Mouse (Mus musculus): ENCODE results near the gene Slc35a5. TPM values are rescaled to one million over a fixed set of nuclear protein-coding genes. Genes with fewer than 3 reads are reported as not detected.
A peak's percentile ranks its signal among the peaks of the same experiment; 100 is the strongest.

Slc35a5 gene
- polyA plus RNA-seq, 1 experiment from 2014 or later = 28.7 TPM

- DNase-seq (ENCODE audit: low spot score) (no peak), ATAC-seq (peak; percentile 14; the same call in 1 of the 2 replicates)
- WGBS = 36% methylated on average over 3 of the region's 3 CpGs
- Histone ChIP-seq H3K9ac (replicated peaks; ENCODE audit: low read depth) (no peak overlapping the region), H3K4me2 (replicated peaks; ENCODE audit: low read depth, low read length) (no peak overlapping the region), H3K9me3 (ENCODE audit: low read length) (no peaks in the 10 kb centered on the region), H3K36me3 (ENCODE audit: insufficient read depth, low read length) (no peaks in the 10 kb centered on the region), H3K27me3 (replicated peaks; ENCODE audit: insufficient read depth, low read length) (no peaks in the 10 kb centered on the region), H3K27ac (ENCODE audit: low read length) (no peak overlapping the region), H3K4me1 (ENCODE audit: insufficient read depth, low read depth, low read length) (peaks cover 3% of the 10 kb centered on the region; the same call in 1 of the 2 replicates), H3K4me3 (ENCODE audit: low read depth, low read length) (no peak overlapping the region)
- TF ChIP-seq CTCF (IDR thresholded peaks at IDR 0.05) = no peak
- TF ChIP-seq EP300 (IDR thresholded peaks at IDR 0.05) = no peak
These were observed 57.6 kb downstream of the Slc35a5 start for GRCm38 (mm10) chr16:45100892-45101291.

GRCm38 (mm10) chr16:45098886-45099210 is 59.7 kb downstream of the Slc35a5 start:
- DNase-seq (ENCODE audit: low spot score) (no peak), ATAC-seq (no peak)
- Histone ChIP-seq H3K27me3 (replicated peaks; ENCODE audit: insufficient read depth, low read length) (no peaks in the 10 kb centered on the region), H3K4me2 (replicated peaks; ENCODE audit: low read depth, low read length) (peak overlapping the region; percentile 9), H3K36me3 (ENCODE audit: insufficient read depth, low read length) (no peaks in the 10 kb centered on the region), H3K4me3 (ENCODE audit: low read depth, low read length) (0 out of 2 replicates have a peak overlapping the region, but pooled peaks have one; percentile 2), H3K27ac (ENCODE audit: low read length) (0 out of 2 replicates have a peak overlapping the region, but pooled peaks have one; percentile 0), H3K4me1 (ENCODE audit: insufficient read depth, low read depth, low read length) (peaks cover 7% of the 10 kb centered on the region; the same call in 1 of the 2 replicates), H3K9ac (replicated peaks; ENCODE audit: low read depth) (no peak overlapping the region), H3K9me3 (ENCODE audit: low read length) (no peaks in the 10 kb centered on the region)
- 65% methylated on average over 6 of the region's 6 CpGs for WGBS
- TF ChIP-seq CTCF (IDR thresholded peaks at IDR 0.05) (no peak), EP300 (IDR thresholded peaks at IDR 0.05) (no peak)

GRCm38 (mm10) chr16:45098186-45098885 is 60.2 kb downstream of the Slc35a5 start:
- peak overlapping the region; percentile 9 for H3K4me2 ChIP-seq (replicated peaks; ENCODE audit: low read depth, low read length)
- H3K9ac ChIP-seq (replicated peaks; ENCODE audit: low read depth) = no peak overlapping the region
- 0 out of 2 replicates have a peak overlapping the region, but pooled peaks have one; percentile 2 for H3K4me3 ChIP-seq (ENCODE audit: low read depth, low read length)
- 51% methylated on average over 10 of the region's 10 CpGs for WGBS
- no peaks in the 10 kb centered on the region for H3K36me3 ChIP-seq (ENCODE audit: insufficient read depth, low read length)
- no peaks in the 10 kb centered on the region for H3K9me3 ChIP-seq (ENCODE audit: low read length)
- peak overlapping the region; percentile 0; the same call in 1 of the 2 replicates for H3K27ac ChIP-seq (ENCODE audit: low read length)
- ATAC-seq (peak; percentile 58), DNase-seq (ENCODE audit: low spot score) (peak; percentile 55)
- no peaks in the 10 kb centered on the region for H3K27me3 ChIP-seq (replicated peaks; ENCODE audit: insufficient read depth, low read length)
- TF ChIP-seq CTCF (IDR thresholded peaks at IDR 0.05) (no peak), EP300 (IDR thresholded peaks at IDR 0.05) (no peak)
- H3K4me1 ChIP-seq (ENCODE audit: insufficient read depth, low read depth, low read length) = peaks cover 7% of the 10 kb centered on the region; the same call in 1 of the 2 replicates

GRCm38 (mm10) chr16:45097467-45097866 is 61.0 kb downstream of the Slc35a5 start:
- no peak for TF ChIP-seq CTCF (IDR thresholded peaks at IDR 0.05)
- no peak for TF ChIP-seq EP300 (IDR thresholded peaks at IDR 0.05)
- no peak overlapping the region for H3K9ac ChIP-seq (replicated peaks; ENCODE audit: low read depth)
- H3K9me3 ChIP-seq (ENCODE audit: low read length) = no peaks in the 10 kb centered on the region
- peak overlapping the region; percentile 17; the same call in 1 of the 2 replicates for H3K4me2 ChIP-seq (replicated peaks; ENCODE audit: low read depth, low read length)
- DNase-seq (ENCODE audit: low spot score) (no peak), ATAC-seq (no peak)
- 96% methylated on average over 2 of the region's 2 CpGs for WGBS
- H3K36me3 ChIP-seq (ENCODE audit: insufficient read depth, low read length) = no peaks in the 10 kb centered on the region
- no peaks in the 10 kb centered on the region for H3K27me3 ChIP-seq (replicated peaks; ENCODE audit: insufficient read depth, low read length)
- H3K27ac ChIP-seq (ENCODE audit: low read length) = no peak overlapping the region
- peaks cover 7% of the 10 kb centered on the region; the same call in 1 of the 2 replicates for H3K4me1 ChIP-seq (ENCODE audit: insufficient read depth, low read depth, low read length)
- H3K4me3 ChIP-seq (ENCODE audit: low read depth, low read length) = no peak overlapping the region

GRCm38 (mm10) chr16:45095561-45096482 is 62.7 kb downstream of the Slc35a5 start:
- H3K4me1 ChIP-seq (ENCODE audit: insufficient read depth, low read depth, low read length) = peaks cover 5% of the 10 kb centered on the region; the same call in 1 of the 2 replicates
- H3K9me3 ChIP-seq (ENCODE audit: low read length) = no peaks in the 10 kb centered on the region
- H3K4me3 ChIP-seq (ENCODE audit: low read depth, low read length) = no peak overlapping the region
- H3K27ac ChIP-seq (ENCODE audit: low read length) = no peak overlapping the region
- ATAC-seq (no peak), DNase-seq (ENCODE audit: low spot score) (no peak)
- no peak overlapping the region for H3K9ac ChIP-seq (replicated peaks; ENCODE audit: low read depth)
- H3K4me2 ChIP-seq (replicated peaks; ENCODE audit: low read depth, low read length) = peak overlapping the region; percentile 53
- no peaks in the 10 kb centered on the region for H3K27me3 ChIP-seq (replicated peaks; ENCODE audit: insufficient read depth, low read length)
- 91% methylated on average over 26 of the region's 26 CpGs for WGBS
- H3K36me3 ChIP-seq (ENCODE audit: insufficient read depth, low read length) = no peaks in the 10 kb centered on the region
- TF ChIP-seq CTCF (IDR thresholded peaks at IDR 0.05) (no peak), EP300 (IDR thresholded peaks at IDR 0.05) (no peak)

GRCm38 (mm10) chr16:45095030-45095429 is 63.5 kb downstream of the Slc35a5 start:
- H3K4me3 ChIP-seq (ENCODE audit: low read depth, low read length) = peak overlapping the region; percentile 10; the same call in 1 of the 2 replicates
- DNase-seq (ENCODE audit: low spot score) = no peak
- ATAC-seq = no peak
- TF ChIP-seq EP300 (IDR thresholded peaks at IDR 0.05) (no peak), CTCF (IDR thresholded peaks at IDR 0.05) (no peak)
- H3K36me3 ChIP-seq (ENCODE audit: insufficient read depth, low read length) = no peaks in the 10 kb centered on the region
- no peak overlapping the region for H3K9ac ChIP-seq (replicated peaks; ENCODE audit: low read depth)
- no peaks in the 10 kb centered on the region for H3K9me3 ChIP-seq (ENCODE audit: low read length)
- no peaks in the 10 kb centered on the region for H3K27me3 ChIP-seq (replicated peaks; ENCODE audit: insufficient read depth, low read length)
- WGBS = 85% methylated on average over 13 of the region's 13 CpGs
- no peak overlapping the region for H3K27ac ChIP-seq (ENCODE audit: low read length)
- H3K4me2 ChIP-seq (replicated peaks; ENCODE audit: low read depth, low read length) = peak overlapping the region; percentile 53
- H3K4me1 ChIP-seq (ENCODE audit: insufficient read depth, low read depth, low read length) = peaks cover 4% of the 10 kb centered on the region; the same call in 1 of the 2 replicates

Measured in lung, postnatal 0 days (tissue).